Mouse (Mus musculus): ENCODE data around the gene Akap2. TPM values are rescaled to one million over a fixed set of nuclear protein-coding genes. Genes with fewer than 3 reads are reported as not detected.

Akap2 gene
- total and polyA plus RNA-seq, 3 experiments: 0.05 TPM; not detected in 2

DNA sequence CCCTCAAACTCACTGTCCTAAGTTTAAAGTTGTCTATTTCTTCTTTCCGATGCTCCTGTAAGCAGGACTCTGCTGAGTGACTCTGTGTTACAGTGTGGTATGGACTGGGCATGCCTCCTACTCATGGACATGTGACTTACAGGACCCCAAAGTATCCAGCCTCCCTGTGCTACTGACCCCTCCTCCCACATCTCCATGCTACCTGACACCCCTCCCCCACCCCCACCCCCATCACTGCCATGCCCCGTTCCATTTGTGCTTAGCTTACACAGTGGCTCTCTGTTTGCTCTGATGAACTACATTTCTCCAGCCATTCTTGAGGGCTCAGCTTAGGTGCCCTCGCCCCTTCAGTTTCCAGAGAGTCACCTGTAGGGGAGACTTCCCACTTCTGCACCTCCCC, 30.7 kb upstream of the Akap2 start:
- no peak for ATAC-seq (ENCODE audit: extremely low read depth, insufficient number of reproducible peaks, low FRiP score, poor library complexity, severe bottlenecking)
- TF ChIP-seq GATA2 (IDR thresholded peaks at IDR 0.05; ENCODE audit: borderline replicate concordance, low read depth, low read length) (no peak), GATA1 (IDR thresholded peaks at IDR 0.05; ENCODE audit: borderline replicate concordance, low read length) (no peak), CTCF (IDR thresholded peaks at IDR 0.05; ENCODE audit: low read depth, low read length) (no peak), TAL1 (conservative IDR thresholded peaks at IDR 0.05; ENCODE audit: low read depth, low read length) (no peak), POLR2AphosphoS5 (IDR thresholded peaks at IDR 0.05; ENCODE audit: insufficient replicate concordance, low read depth, low read length) (no peak)
- no peaks in the 10 kb centered on the region for H3K4me1 ChIP-seq (ENCODE audit: insufficient read depth, low read depth, low read length)
- DNase-seq (ENCODE audit: low spot score): no peak
- no peaks in the 10 kb centered on the region for H3K36me3 ChIP-seq (replicated peaks)
- H3K4me3 ChIP-seq (ENCODE audit: low read depth, low read length): no peak overlapping the region
- no peaks in the 10 kb centered on the region for H3K27me3 ChIP-seq (ENCODE audit: insufficient read depth, low read length)
- peaks cover 49% of the 10 kb centered on the region for H3K9me3 ChIP-seq (replicated peaks)

DNA sequence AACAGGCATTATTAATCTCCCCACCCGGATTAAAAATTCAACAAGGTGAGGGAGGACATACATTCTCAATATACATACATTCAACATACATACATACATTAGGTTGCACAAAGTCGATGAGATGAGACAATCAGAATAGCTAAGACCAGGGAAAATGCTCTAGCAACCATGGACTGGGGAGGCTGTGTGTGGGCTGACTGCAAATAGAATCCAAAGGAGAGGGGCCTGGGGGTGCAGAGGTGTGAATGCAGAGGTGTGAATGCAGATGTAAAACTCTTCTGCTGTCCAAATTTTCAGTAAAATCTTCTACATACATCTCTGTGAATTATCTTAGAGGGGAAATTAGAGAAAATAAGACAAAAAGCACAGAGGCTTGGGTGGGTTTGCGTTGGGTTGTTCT, 29.9 kb upstream of the Akap2 start:
- DNase-seq (ENCODE audit: low spot score) (no peak), ATAC-seq (ENCODE audit: extremely low read depth, insufficient number of reproducible peaks, low FRiP score, poor library complexity, severe bottlenecking) (no peak)
- TF ChIP-seq GATA2 (IDR thresholded peaks at IDR 0.05; ENCODE audit: borderline replicate concordance, low read depth, low read length): no peak
- TF ChIP-seq GATA1 (IDR thresholded peaks at IDR 0.05; ENCODE audit: borderline replicate concordance, low read length): no peak
- TF ChIP-seq CTCF (IDR thresholded peaks at IDR 0.05; ENCODE audit: low read depth, low read length): no peak
- TF ChIP-seq POLR2AphosphoS5 (IDR thresholded peaks at IDR 0.05; ENCODE audit: insufficient replicate concordance, low read depth, low read length): no peak
- TF ChIP-seq TAL1 (conservative IDR thresholded peaks at IDR 0.05; ENCODE audit: low read depth, low read length): no peak
- no peaks in the 10 kb centered on the region for H3K4me1 ChIP-seq (ENCODE audit: insufficient read depth, low read depth, low read length)
- no peak overlapping the region for H3K4me3 ChIP-seq (ENCODE audit: low read depth, low read length)
- H3K27me3 ChIP-seq (ENCODE audit: insufficient read depth, low read length): no peaks in the 10 kb centered on the region
- no peaks in the 10 kb centered on the region for H3K36me3 ChIP-seq (replicated peaks)
- peaks cover 46% of the 10 kb centered on the region for H3K9me3 ChIP-seq (replicated peaks)

DNA sequence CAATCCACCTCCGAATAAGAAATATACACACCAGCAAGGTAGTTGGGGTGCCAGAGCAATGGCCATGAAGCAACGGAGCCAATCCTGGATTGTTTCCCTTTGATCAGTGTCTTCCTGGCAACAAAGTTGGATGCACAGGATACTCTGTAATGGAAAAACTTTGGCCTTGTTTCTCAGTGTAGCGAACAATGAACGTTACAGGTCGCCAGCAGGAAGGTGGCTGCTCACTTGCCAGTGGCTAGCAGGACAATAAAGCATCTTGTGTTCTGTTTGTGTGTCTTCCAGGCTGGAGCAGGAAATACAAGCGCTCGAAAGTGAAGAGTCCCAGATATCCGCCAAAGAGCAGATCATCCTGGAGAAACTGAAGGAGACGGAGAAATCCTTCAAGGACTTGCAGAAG, 29.3 kb upstream of the Akap2 start:
- no peaks in the 10 kb centered on the region for H3K4me1 ChIP-seq (ENCODE audit: insufficient read depth, low read depth, low read length)
- H3K36me3 ChIP-seq (replicated peaks): no peaks in the 10 kb centered on the region
- no peak overlapping the region for H3K4me3 ChIP-seq (ENCODE audit: low read depth, low read length)
- DNase-seq (ENCODE audit: low spot score) (no peak), ATAC-seq (ENCODE audit: extremely low read depth, insufficient number of reproducible peaks, low FRiP score, poor library complexity, severe bottlenecking) (no peak)
- peaks cover 40% of the 10 kb centered on the region for H3K9me3 ChIP-seq (replicated peaks)
- no peaks in the 10 kb centered on the region for H3K27me3 ChIP-seq (ENCODE audit: insufficient read depth, low read length)
- TF ChIP-seq GATA1 (IDR thresholded peaks at IDR 0.05; ENCODE audit: borderline replicate concordance, low read length): no peak
- TF ChIP-seq TAL1 (conservative IDR thresholded peaks at IDR 0.05; ENCODE audit: low read depth, low read length): no peak
- TF ChIP-seq POLR2AphosphoS5 (IDR thresholded peaks at IDR 0.05; ENCODE audit: insufficient replicate concordance, low read depth, low read length): no peak
- TF ChIP-seq CTCF (IDR thresholded peaks at IDR 0.05; ENCODE audit: low read depth, low read length): no peak
- no peak for TF ChIP-seq GATA2 (IDR thresholded peaks at IDR 0.05; ENCODE audit: borderline replicate concordance, low read depth, low read length)

DNA sequence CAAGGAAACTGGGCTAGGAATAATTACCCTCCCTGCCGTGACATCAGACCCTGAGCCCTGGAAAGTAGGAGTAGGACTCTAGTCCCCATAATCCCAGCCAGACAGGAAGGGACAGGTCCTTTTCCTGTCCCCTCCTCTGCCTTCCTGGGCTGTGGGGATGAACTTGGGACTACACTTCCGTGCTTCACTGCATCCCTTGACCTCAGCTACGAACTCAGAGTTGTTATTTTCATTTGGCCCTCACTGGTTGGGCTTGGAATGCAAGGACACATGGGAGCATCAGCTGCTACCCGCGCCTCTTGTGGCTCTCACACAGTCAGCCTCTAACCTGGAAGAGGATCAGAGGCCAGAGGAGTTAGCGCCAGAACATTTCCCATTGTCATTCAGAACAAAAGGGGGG, 27.5 kb upstream of the Akap2 start:
- Histone ChIP-seq H3K9me3 (replicated peaks) (peaks cover 49% of the 10 kb centered on the region), H3K27me3 (ENCODE audit: insufficient read depth, low read length) (no peaks in the 10 kb centered on the region), H3K4me3 (ENCODE audit: low read depth, low read length) (no peak overlapping the region), H3K4me1 (ENCODE audit: insufficient read depth, low read depth, low read length) (no peaks in the 10 kb centered on the region), H3K36me3 (replicated peaks) (no peaks in the 10 kb centered on the region)
- TF ChIP-seq GATA1 (IDR thresholded peaks at IDR 0.05; ENCODE audit: borderline replicate concordance, low read length) (no peak), TAL1 (conservative IDR thresholded peaks at IDR 0.05; ENCODE audit: low read depth, low read length) (no peak), GATA2 (IDR thresholded peaks at IDR 0.05; ENCODE audit: borderline replicate concordance, low read depth, low read length) (no peak), CTCF (IDR thresholded peaks at IDR 0.05; ENCODE audit: low read depth, low read length) (no peak), POLR2AphosphoS5 (IDR thresholded peaks at IDR 0.05; ENCODE audit: insufficient replicate concordance, low read depth, low read length) (no peak)
- ATAC-seq (ENCODE audit: extremely low read depth, insufficient number of reproducible peaks, low FRiP score, poor library complexity, severe bottlenecking) (no peak), DNase-seq (ENCODE audit: low spot score) (no peak)

DNA sequence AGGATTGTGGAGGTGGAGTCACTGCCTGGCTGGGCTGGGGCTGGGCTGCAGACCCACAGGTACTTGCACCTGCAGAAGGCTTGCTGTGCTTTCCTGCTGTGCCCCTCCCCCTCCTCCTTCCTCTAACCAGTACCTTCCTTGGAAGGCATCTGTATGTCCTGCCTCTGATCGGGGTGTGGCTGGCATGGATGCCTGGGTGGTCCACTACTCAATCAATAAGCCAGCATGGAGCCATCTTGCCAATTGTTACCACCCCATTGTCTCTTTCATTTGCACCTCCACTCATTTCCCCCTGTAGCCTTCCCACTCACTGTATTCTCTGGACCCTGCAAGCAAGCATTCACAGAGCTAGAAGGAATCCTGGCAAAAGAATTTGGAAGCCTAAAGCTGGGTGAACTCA, 26.7 kb upstream of the Akap2 start:
- H3K9me3 ChIP-seq (replicated peaks): peaks cover 56% of the 10 kb centered on the region
- no peaks in the 10 kb centered on the region for H3K27me3 ChIP-seq (ENCODE audit: insufficient read depth, low read length)
- no peaks in the 10 kb centered on the region for H3K4me1 ChIP-seq (ENCODE audit: insufficient read depth, low read depth, low read length)
- ATAC-seq (ENCODE audit: extremely low read depth, insufficient number of reproducible peaks, low FRiP score, poor library complexity, severe bottlenecking): no peak
- DNase-seq (ENCODE audit: low spot score): no peak
- H3K36me3 ChIP-seq (replicated peaks): no peaks in the 10 kb centered on the region
- H3K4me3 ChIP-seq (ENCODE audit: low read depth, low read length): no peak overlapping the region
- TF ChIP-seq CTCF (IDR thresholded peaks at IDR 0.05; ENCODE audit: low read depth, low read length) (no peak), GATA1 (IDR thresholded peaks at IDR 0.05; ENCODE audit: borderline replicate concordance, low read length) (no peak), TAL1 (conservative IDR thresholded peaks at IDR 0.05; ENCODE audit: low read depth, low read length) (no peak), POLR2AphosphoS5 (IDR thresholded peaks at IDR 0.05; ENCODE audit: insufficient replicate concordance, low read depth, low read length) (no peak), GATA2 (IDR thresholded peaks at IDR 0.05; ENCODE audit: borderline replicate concordance, low read depth, low read length) (no peak)

DNA sequence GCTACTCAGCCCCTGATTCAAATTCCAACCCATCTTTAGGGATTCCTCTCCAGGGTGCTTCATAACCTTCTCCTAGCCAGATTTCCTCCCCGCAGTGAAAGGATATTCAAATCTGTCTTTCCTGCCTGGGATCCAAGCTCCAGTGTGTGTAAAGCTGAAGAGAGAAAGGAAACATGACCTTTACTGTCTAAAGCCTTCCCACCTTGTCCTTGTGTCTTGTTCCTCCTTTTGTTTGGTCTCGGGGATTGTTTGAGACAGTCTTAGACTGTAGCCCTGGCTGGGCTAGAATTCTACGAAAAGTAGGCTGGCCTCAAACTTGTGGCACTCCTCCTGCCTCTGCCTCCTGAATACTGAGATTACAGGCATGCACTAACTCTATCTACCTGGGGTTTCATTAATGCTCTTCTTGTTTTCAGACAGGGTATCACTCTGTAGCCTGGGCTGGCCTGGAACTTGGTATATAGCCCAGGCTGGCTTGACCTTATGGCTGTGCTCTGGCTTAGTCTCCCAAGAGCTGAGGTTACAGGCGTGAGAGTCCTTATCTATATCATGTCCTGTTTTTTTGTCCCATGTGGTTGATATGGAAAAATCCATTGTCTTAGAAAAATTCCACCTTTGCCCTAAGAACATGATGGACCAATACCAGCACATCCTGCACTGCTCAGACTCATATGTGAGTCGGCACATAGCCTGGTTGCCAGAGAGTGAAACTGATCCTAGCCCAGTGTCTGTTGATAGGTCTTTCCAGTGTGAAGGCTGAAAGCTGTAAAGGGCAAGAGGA, 22.9 kb upstream of the Akap2 start:
- no peak overlapping the region for H3K4me3 ChIP-seq (ENCODE audit: low read depth, low read length)
- H3K9me3 ChIP-seq (replicated peaks): peaks cover 63% of the 10 kb centered on the region
- ATAC-seq (ENCODE audit: extremely low read depth, insufficient number of reproducible peaks, low FRiP score, poor library complexity, severe bottlenecking) (no peak), DNase-seq (ENCODE audit: low spot score) (no peak)
- H3K4me1 ChIP-seq (ENCODE audit: insufficient read depth, low read depth, low read length): no peaks in the 10 kb centered on the region
- TF ChIP-seq POLR2AphosphoS5 (IDR thresholded peaks at IDR 0.05; ENCODE audit: insufficient replicate concordance, low read depth, low read length) (no peak), GATA1 (IDR thresholded peaks at IDR 0.05; ENCODE audit: borderline replicate concordance, low read length) (no peak), TAL1 (conservative IDR thresholded peaks at IDR 0.05; ENCODE audit: low read depth, low read length) (no peak), CTCF (IDR thresholded peaks at IDR 0.05; ENCODE audit: low read depth, low read length) (no peak), GATA2 (IDR thresholded peaks at IDR 0.05; ENCODE audit: borderline replicate concordance, low read depth, low read length) (no peak)
- H3K36me3 ChIP-seq (replicated peaks): no peaks in the 10 kb centered on the region
- no peaks in the 10 kb centered on the region for H3K27me3 ChIP-seq (ENCODE audit: insufficient read depth, low read length)
